Mouse (Mus musculus) kidney, embryonic 16.5 days (tissue): ENCODE results near the gene Nans. TPM values are rescaled to one million over a fixed set of nuclear protein-coding genes. Genes with fewer than 3 reads are reported as not detected.
A peak's percentile ranks its signal among the peaks of the same experiment; 100 is the strongest.

Source experiments
- ATAC-seq: fragments of 200-750 bp; cut with Nextera tagmentation; 2 replicates; pipeline ENCODE4 v1.8.0; 2017; ENCODE audit warnings: moderate TSS enrichment; ENCODE audit not compliant: low FRiP score, low TSS enrichment
- H3K27ac ChIP-seq: fragments of 300-500 bp; sonication (generic); 2 replicates; pipeline ENCODE4 v1.5.1; 2014; ENCODE audit warnings: low read length
- H3K27me3 ChIP-seq: fragments of 300-500 bp; sonication (generic); 2 replicates; pipeline ENCODE4 v1.6.1; 2014; ENCODE audit warnings: low read length, control low read depth, mixed read lengths; ENCODE audit not compliant: insufficient read depth
- H3K36me3 ChIP-seq: fragments of 300-500 bp; sonication (generic); 2 replicates; pipeline ENCODE4 v1.6.1; 2014; ENCODE audit warnings: low read length, control low read depth, mixed read lengths; ENCODE audit not compliant: insufficient read depth
- H3K4me1 ChIP-seq: fragments of 300-500 bp; sonication (generic); 2 replicates; pipeline ENCODE4 v1.6.1; 2014; ENCODE audit warnings: low read length, control low read depth, mixed read lengths; ENCODE audit not compliant: insufficient read depth
- H3K4me2 ChIP-seq: fragments of 300-500 bp; sonication (generic); replicated peaks from 2 replicates; pipeline ENCODE4 v1.6.1; 2014; ENCODE audit warnings: low read depth, low read length
- H3K4me3 ChIP-seq: fragments of 300-500 bp; sonication (generic); 2 replicates; pipeline ENCODE4 v1.5.1; 2014; ENCODE audit warnings: mild to moderate bottlenecking, low read length
- H3K9ac ChIP-seq: fragments of 300-500 bp; sonication (generic); replicated peaks from 2 replicates; pipeline ENCODE4 v1.6.1; 2014; ENCODE audit warnings: low read length
- H3K9me3 ChIP-seq: fragments of 300-500 bp; sonication (generic); 2 replicates; pipeline ENCODE4 v1.6.1; 2016; ENCODE audit warnings: low read length, control low read depth
- WGBS: fragments of 180-500 bp; shearing (Covaris S2); extraction: QIAGEN DNeasy Blood & Tissue Kit; methylation state at CpG from one replicate; pipeline ENCODE4 v1.1.7; 2014; 5-methylcytosine and 5-hydroxymethylcytosine counted together
- polyA plus RNA-seq: library from polyadenylated mRNA; unstranded; fragments of >200 nt; fragmentation: Nextera tagmentation; extraction: Ambion mirVana; gene quantifications from 2 replicates; pipeline ENCODE4 v1.2.1, GENCODE M21; 2015

Nans gene
- polyA plus RNA-seq, 1 experiment from 2014 or later: 78.5 TPM

- Histone ChIP-seq H3K27me3 (no peaks in the 10 kb centered on the region), H3K9ac (no peak overlapping the region), H3K9me3 (no peaks in the 10 kb centered on the region), H3K4me3 (no peak overlapping the region), H3K36me3 (peaks cover 73% of the 10 kb centered on the region), H3K4me2 (no peak overlapping the region), H3K4me1 (no peaks in the 10 kb centered on the region), H3K27ac (no peak overlapping the region)
- no peak for ATAC-seq
- WGBS: 91% methylated on average over 5 of the region's 5 CpGs
Measured at GRCm38 (mm10) chr4:46475101-46475500, 13.9 kb upstream of the Nans start.

GRCm38 (mm10) chr4:46479081-46479480, 10.0 kb upstream of the Nans start:
- 89% methylated on average over 2 of the region's 2 CpGs for WGBS
- Histone ChIP-seq H3K4me1 (no peaks in the 10 kb centered on the region), H3K27me3 (no peaks in the 10 kb centered on the region), H3K9ac (no peak overlapping the region), H3K27ac (no peak overlapping the region), H3K36me3 (peaks cover 38% of the 10 kb centered on the region), H3K4me2 (no peak overlapping the region), H3K4me3 (no peak overlapping the region), H3K9me3 (no peaks in the 10 kb centered on the region)
- no peak for ATAC-seq

DNA sequence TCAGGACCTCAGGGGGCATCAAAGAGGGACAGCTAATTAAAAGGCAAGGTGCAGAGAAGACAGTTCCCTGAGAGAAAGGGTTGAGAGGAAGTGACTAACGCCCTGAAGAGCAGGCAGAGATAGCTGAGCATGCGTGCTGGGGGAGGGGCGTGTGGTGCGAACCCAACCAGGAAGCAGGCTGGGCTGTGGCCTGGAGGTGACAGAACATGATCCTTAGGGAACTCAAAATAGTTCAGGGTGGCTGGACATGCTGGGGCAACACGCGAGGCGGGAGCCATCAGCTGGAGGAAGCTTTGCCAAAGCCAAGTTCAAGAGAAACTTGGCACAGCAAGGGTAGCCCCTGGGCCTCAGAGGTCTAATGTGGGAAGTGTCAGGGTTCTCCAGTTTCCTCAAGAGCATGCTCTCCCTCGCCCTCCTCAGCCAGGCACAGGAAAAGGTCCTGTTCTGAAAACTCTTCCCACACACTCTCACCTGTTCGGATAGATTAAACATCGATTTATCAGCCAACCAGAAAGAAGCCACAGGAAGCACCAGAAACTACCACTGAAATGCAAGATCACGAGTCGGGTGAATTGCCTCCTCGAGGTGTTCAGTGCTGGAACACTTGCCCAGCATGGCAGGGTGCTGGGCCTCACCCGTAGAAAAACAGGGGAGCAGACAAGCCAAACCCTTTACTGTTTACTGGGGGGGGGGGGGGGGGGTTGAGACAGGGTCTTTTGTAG, 3.2 kb upstream of the Nans start:
- Histone ChIP-seq H3K9me3 (no peaks in the 10 kb centered on the region), H3K27me3 (no peaks in the 10 kb centered on the region), H3K4me2 (peak overlapping the region; percentile 21; the same call in 1 of the 2 replicates), H3K9ac (no peak overlapping the region), H3K36me3 (no peaks in the 10 kb centered on the region), H3K4me1 (peaks cover 18% of the 10 kb centered on the region), H3K4me3 (no peak overlapping the region), H3K27ac (peak overlapping the region; percentile 23)
- ATAC-seq: no peak
- WGBS: 23% methylated on average over 14 of the region's 14 CpGs

- Histone ChIP-seq H3K27me3 (no peaks in the 10 kb centered on the region), H3K9me3 (no peaks in the 10 kb centered on the region), H3K9ac (no peak overlapping the region), H3K4me2 (no peak overlapping the region), H3K36me3 (no peaks in the 10 kb centered on the region), H3K4me3 (no peak overlapping the region), H3K27ac (no peak overlapping the region), H3K4me1 (peaks cover 18% of the 10 kb centered on the region)
- no peak for ATAC-seq
- WGBS: 90% methylated on average over 5 of the region's 5 CpGs
Measured at GRCm38 (mm10) chr4:46487348-46487747, 1.7 kb upstream of the Nans start.

GRCm38 (mm10) chr4:46493071-46493470, 4.0 kb downstream of the Nans start:
- no peak overlapping the region for H3K9ac ChIP-seq
- H3K36me3 ChIP-seq: peaks cover 16% of the 10 kb centered on the region
- no peaks in the 10 kb centered on the region for H3K9me3 ChIP-seq
- no peak overlapping the region for H3K4me3 ChIP-seq
- H3K27me3 ChIP-seq: no peaks in the 10 kb centered on the region
- 97% methylated on average over 6 of the region's 6 CpGs for WGBS
- 0 out of 2 replicates have a peak, but pooled peaks cover 11% of the 10 kb centered on the region for H3K4me1 ChIP-seq
- ATAC-seq: no peak
- no peak overlapping the region for H3K27ac ChIP-seq
- H3K4me2 ChIP-seq: no peak overlapping the region

- WGBS: 60% methylated on average over 12 of the region's 12 CpGs
- H3K36me3 ChIP-seq: peaks cover 26% of the 10 kb centered on the region
- H3K9ac ChIP-seq: no peak overlapping the region
- H3K4me3 ChIP-seq: no peak overlapping the region
- H3K4me1 ChIP-seq: 0 out of 2 replicates have a peak, but pooled peaks cover 2% of the 10 kb centered on the region
- no peaks in the 10 kb centered on the region for H3K27me3 ChIP-seq
- H3K27ac ChIP-seq: no peak overlapping the region
- no peak overlapping the region for H3K4me2 ChIP-seq
- no peak for ATAC-seq
- H3K9me3 ChIP-seq: no peaks in the 10 kb centered on the region
Measured at GRCm38 (mm10) chr4:46495543-46495942, 6.5 kb downstream of the Nans start.

- no peaks in the 10 kb centered on the region for H3K27me3 ChIP-seq
- no peaks in the 10 kb centered on the region for H3K4me1 ChIP-seq
- WGBS: 45% methylated on average over 4 of the region's 4 CpGs
- no peak overlapping the region for H3K9ac ChIP-seq
- H3K4me3 ChIP-seq: no peak overlapping the region
- peaks cover 41% of the 10 kb centered on the region for H3K36me3 ChIP-seq
- H3K4me2 ChIP-seq: no peak overlapping the region
- H3K27ac ChIP-seq: no peak overlapping the region
- no peaks in the 10 kb centered on the region for H3K9me3 ChIP-seq
- ATAC-seq: peak; percentile 47; the same call in 1 of the 2 replicates
Measured at GRCm38 (mm10) chr4:46497286-46497892, 8.3 kb downstream of the Nans start.

GRCm38 (mm10) chr4:46498511-46498910, 9.5 kb downstream of the Nans start:
- no peaks in the 10 kb centered on the region for H3K27me3 ChIP-seq
- no peak overlapping the region for H3K4me3 ChIP-seq
- no peak overlapping the region for H3K27ac ChIP-seq
- no peaks in the 10 kb centered on the region for H3K4me1 ChIP-seq
- no peaks in the 10 kb centered on the region for H3K9me3 ChIP-seq
- ATAC-seq: no peak
- H3K9ac ChIP-seq: no peak overlapping the region
- 55% methylated on average over 3 of the region's 3 CpGs for WGBS
- no peak overlapping the region for H3K4me2 ChIP-seq
- peaks cover 44% of the 10 kb centered on the region for H3K36me3 ChIP-seq

GRCm38 (mm10) chr4:46498976-46499375, 9.9 kb downstream of the Nans start:
- Histone ChIP-seq H3K36me3 (peaks cover 42% of the 10 kb centered on the region), H3K4me3 (no peak overlapping the region), H3K4me1 (no peaks in the 10 kb centered on the region), H3K9ac (no peak overlapping the region), H3K27ac (no peak overlapping the region), H3K27me3 (no peaks in the 10 kb centered on the region), H3K4me2 (no peak overlapping the region), H3K9me3 (no peaks in the 10 kb centered on the region)
- 23% methylated on average over 4 of the region's 4 CpGs for WGBS
- no peak for ATAC-seq
